Mouse (Mus musculus) heart, postnatal 0 days (tissue): ENCODE data around the gene Smad3. TPM values are rescaled to one million over a fixed set of nuclear protein-coding genes. Genes with fewer than 3 reads are reported as not detected.
A peak's percentile ranks its signal among the peaks of the same experiment; 100 is the strongest.

Experiments
- ATAC-seq: fragments of 200-750 bp; cut with Nextera tagmentation; 2 replicates; pipeline ENCODE4 v1.8.0; 2017; ENCODE audit warnings: low read depth, moderate number of reproducible peaks, moderate library complexity; ENCODE audit not compliant: insufficient read depth
- DNase-seq: peaks from one replicate; pipeline ENCODE4 v3.0.0-alpha.2; 2016; ENCODE audit warnings: low spot score
- H3K27ac ChIP-seq: fragments of 300-500 bp; sonication (generic); 2 replicates; pipeline ENCODE4 v1.5.1; 2014; ENCODE audit warnings: low read depth, mild to moderate bottlenecking
- H3K27me3 ChIP-seq: fragments of 300-500 bp; sonication (generic); 2 replicates; pipeline ENCODE4 v1.6.1; 2014; ENCODE audit warnings: low read length, mixed read lengths; ENCODE audit not compliant: control insufficient read depth, insufficient read depth
- H3K36me3 ChIP-seq: fragments of 300-500 bp; sonication (generic); replicated peaks from 2 replicates; pipeline ENCODE4 v1.6.1; 2014; ENCODE audit warnings: low read length, mixed read lengths; ENCODE audit not compliant: control insufficient read depth, insufficient read depth
- H3K4me1 ChIP-seq: fragments of 300-500 bp; sonication (generic); 2 replicates; pipeline ENCODE4 v1.6.1; 2014; ENCODE audit warnings: antibody characterized with exemption; ENCODE audit not compliant: control insufficient read depth, insufficient read depth
- H3K4me2 ChIP-seq: fragments of 300-500 bp; sonication (generic); 2 replicates; pipeline ENCODE4 v1.6.1; 2014; ENCODE audit warnings: low read depth, mild to moderate bottlenecking, low read length, moderate library complexity
- H3K4me3 ChIP-seq: fragments of 300-500 bp; sonication (generic); 2 replicates; pipeline ENCODE4 v1.5.1; 2014; ENCODE audit warnings: low read depth, low read length
- H3K9ac ChIP-seq: fragments of 300-500 bp; sonication (generic); replicated peaks from 2 replicates; pipeline ENCODE4 v1.6.1; 2014; ENCODE audit warnings: low read depth, low read length, mixed read lengths
- H3K9me3 ChIP-seq: fragments of 300-500 bp; sonication (generic); replicated peaks from 2 replicates; pipeline ENCODE4 v1.6.1; 2016; ENCODE audit warnings: low read length; ENCODE audit not compliant: control insufficient read depth
- CTCF ChIP-seq: IDR thresholded peaks from 2 replicates; pipeline ENCODE4 v1.5.1; 2016; ENCODE audit warnings: antibody characterized with exemption, control low read depth, low read depth
- EP300 ChIP-seq: IDR thresholded peaks from 2 replicates; pipeline ENCODE4 v1.6.1; 2016; ENCODE audit warnings: antibody characterized with exemption, low read depth
- WGBS: fragments of 180-500 bp; shearing (Covaris S2); extraction: QIAGEN DNeasy Blood & Tissue Kit; methylation state at CpG from one replicate; pipeline ENCODE4 v1.1.7; 2014; 5-methylcytosine and 5-hydroxymethylcytosine counted together
- polyA plus RNA-seq: library from polyadenylated mRNA; unstranded; fragments of >200 nt; fragmentation: Nextera tagmentation; extraction: Ambion mirVana; gene quantifications from 2 replicates; pipeline ENCODE4 v1.2.1, GENCODE M21; 2015
- total RNA-seq: library from RNA; depleted of rRNA; stranded (reverse); fragments of >200 nt; gene quantifications from 2 replicates; pipeline ENCODE4 v1.2.3, GENCODE M21; 2014; ENCODE audit warnings: low replicate concordance

The Smad3 gene
- total and polyA plus RNA-seq, 2 experiments from 2014 or later = 6.0 to 30.2 TPM

DNA sequence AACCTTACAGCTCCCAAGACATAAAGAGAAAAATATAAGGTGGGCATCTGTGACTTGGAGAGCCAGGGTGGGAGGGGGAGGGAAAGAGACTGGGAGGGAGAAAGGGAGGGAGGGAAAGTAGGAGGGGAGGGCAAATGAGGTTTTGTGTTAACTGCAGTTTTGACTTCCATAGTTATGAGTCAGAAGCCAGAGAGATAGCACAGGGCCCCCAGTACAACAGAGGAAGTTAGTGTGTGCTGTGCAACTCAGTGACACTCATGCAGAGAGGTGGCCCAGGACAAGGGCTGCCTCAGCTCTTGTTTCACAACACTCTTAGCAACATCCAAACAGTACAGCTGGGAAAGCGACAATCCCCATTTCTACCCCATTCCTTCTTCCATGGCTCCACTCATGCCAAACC is 79.7 kb downstream of the Smad3 start:
- TF ChIP-seq CTCF (no peak), EP300 (no peak)
- Histone ChIP-seq H3K36me3 (no peaks in the 10 kb centered on the region), H3K9me3 (no peaks in the 10 kb centered on the region), H3K4me1 (peaks cover 21% of the 10 kb centered on the region), H3K9ac (no peak overlapping the region), H3K27me3 (no peaks in the 10 kb centered on the region), H3K27ac (peak overlapping the region; percentile 56), H3K4me3 (no peak overlapping the region), H3K4me2 (no peak overlapping the region)
- WGBS = 88% methylated on average over 1 of the region's 1 CpGs
- DNase-seq (peak; percentile 47), ATAC-seq (peak; percentile 54; the same call in 1 of the 2 replicates)

- WGBS = 49% methylated on average over 3 of the region's 3 CpGs
- Histone ChIP-seq H3K9me3 (no peaks in the 10 kb centered on the region), H3K4me2 (no peak overlapping the region), H3K9ac (no peak overlapping the region), H3K36me3 (no peaks in the 10 kb centered on the region), H3K4me1 (peaks cover 25% of the 10 kb centered on the region), H3K27me3 (no peaks in the 10 kb centered on the region), H3K4me3 (no peak overlapping the region), H3K27ac (peak overlapping the region; percentile 56)
- DNase-seq (peak; percentile 64), ATAC-seq (peak; percentile 30; the same call in 1 of the 2 replicates)
- TF ChIP-seq CTCF = no peak
- TF ChIP-seq EP300 = no peak
Measured at GRCm38 (mm10) chr9:63677621-63678020, 80.2 kb downstream of the Smad3 start.

DNA sequence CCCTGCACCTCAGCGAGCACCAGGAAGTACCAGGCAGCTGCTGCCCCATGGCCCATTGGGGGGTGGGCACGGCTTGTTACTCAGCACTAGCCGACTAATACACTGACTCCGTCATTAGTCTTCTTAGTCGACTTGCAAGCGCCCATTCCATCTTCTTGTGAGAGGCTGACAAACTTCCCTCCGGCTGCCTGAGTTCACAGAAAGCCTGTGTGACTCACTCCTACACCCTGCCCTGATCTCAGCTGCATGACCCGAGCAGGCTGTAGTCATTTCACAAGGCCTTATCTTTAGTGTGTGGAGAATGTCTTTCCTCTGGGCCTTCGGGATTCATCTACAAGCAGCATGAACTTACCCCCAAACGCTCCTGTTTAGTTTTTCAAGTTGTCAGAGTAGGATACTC is 83.2 kb downstream of the Smad3 start:
- DNase-seq (peak; percentile 27), ATAC-seq (no peak)
- H3K9me3 ChIP-seq = no peaks in the 10 kb centered on the region
- H3K4me3 ChIP-seq = no peak overlapping the region
- WGBS = 56% methylated on average over 10 of the region's 10 CpGs
- H3K27me3 ChIP-seq = no peaks in the 10 kb centered on the region
- no peak overlapping the region for H3K9ac ChIP-seq
- TF ChIP-seq CTCF = no peak
- no peak for TF ChIP-seq EP300
- H3K27ac ChIP-seq = peak overlapping the region; percentile 34; the same call in 1 of the 2 replicates
- peaks cover 32% of the 10 kb centered on the region for H3K4me1 ChIP-seq
- H3K36me3 ChIP-seq = no peaks in the 10 kb centered on the region
- H3K4me2 ChIP-seq = no peak overlapping the region

- Histone ChIP-seq H3K4me3 (no peak overlapping the region), H3K9me3 (no peaks in the 10 kb centered on the region), H3K36me3 (no peaks in the 10 kb centered on the region), H3K9ac (no peak overlapping the region), H3K4me2 (no peak overlapping the region), H3K4me1 (peaks cover 38% of the 10 kb centered on the region), H3K27me3 (no peaks in the 10 kb centered on the region), H3K27ac (0 out of 2 replicates have a peak overlapping the region, but pooled peaks have one; percentile 41)
- ATAC-seq (no peak), DNase-seq (no peak)
- TF ChIP-seq CTCF = no peak
- TF ChIP-seq EP300 = no peak
- 58% methylated on average over 3 of the region's 3 CpGs for WGBS
Measured at GRCm38 (mm10) chr9:63673494-63673805, 84.3 kb downstream of the Smad3 start.

DNA sequence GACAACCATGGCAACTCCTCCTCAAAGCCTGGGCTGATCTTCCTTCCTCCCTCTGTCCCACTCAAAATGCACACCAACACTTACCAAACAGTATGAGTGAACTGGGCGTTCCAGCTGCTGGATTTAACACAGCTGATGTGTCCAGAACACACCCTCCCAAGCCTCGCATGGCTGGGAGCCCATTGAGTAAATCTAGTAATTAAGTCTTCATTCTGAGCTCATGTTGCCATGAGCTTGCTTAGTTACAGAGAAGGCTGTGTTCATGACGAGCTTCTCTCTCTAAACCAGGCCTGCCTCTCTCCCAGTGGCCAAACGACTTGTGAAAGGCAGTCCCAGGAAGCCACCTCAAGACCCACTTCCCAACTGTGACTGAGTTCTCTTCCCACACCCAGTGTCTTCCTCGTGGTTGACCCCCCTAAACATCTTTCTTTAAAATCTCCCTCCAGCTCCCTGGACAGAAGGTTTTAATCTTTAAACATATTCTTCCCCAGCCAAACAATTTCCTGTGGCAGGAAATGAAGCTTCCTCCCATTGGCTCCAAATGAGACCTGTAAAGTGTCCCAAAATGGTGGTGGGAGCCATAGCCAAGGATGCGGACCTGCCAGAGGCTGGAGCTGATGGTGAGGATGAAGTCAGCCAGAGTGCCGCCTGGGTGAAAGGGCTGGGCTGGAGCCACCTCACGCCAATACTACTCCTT is 84.8 kb downstream of the Smad3 start:
- 52% methylated on average over 8 of the region's 8 CpGs for WGBS
- H3K4me3 ChIP-seq = no peak overlapping the region
- no peaks in the 10 kb centered on the region for H3K9me3 ChIP-seq
- H3K27ac ChIP-seq = peak overlapping the region; percentile 41; the same call in 1 of the 2 replicates
- ATAC-seq (peak; percentile 25; the same call in 1 of the 2 replicates), DNase-seq (no peak)
- no peak overlapping the region for H3K9ac ChIP-seq
- H3K4me2 ChIP-seq = no peak overlapping the region
- no peaks in the 10 kb centered on the region for H3K27me3 ChIP-seq
- no peaks in the 10 kb centered on the region for H3K36me3 ChIP-seq
- TF ChIP-seq CTCF (no peak), EP300 (no peak)
- H3K4me1 ChIP-seq = peaks cover 38% of the 10 kb centered on the region

DNA sequence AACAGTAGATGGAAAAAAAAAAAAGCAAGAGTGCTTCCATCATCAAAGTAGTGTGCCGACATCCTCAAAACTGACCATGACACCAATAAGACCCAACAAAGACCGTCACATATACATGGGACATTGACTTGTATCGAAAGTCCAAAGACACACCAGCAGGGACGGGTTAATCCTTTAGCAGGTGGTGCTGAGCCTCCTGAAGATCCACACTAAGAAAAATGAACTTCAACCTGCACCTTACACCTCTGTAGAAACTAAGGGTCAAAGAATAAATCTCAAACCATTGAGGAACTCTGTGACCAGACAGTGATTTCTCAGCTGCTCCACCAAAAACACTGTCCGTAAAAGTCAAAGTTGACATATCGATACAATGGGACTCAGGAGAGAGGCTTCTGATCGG is 88.0 kb downstream of the Smad3 start:
- DNase-seq (no peak), ATAC-seq (no peak)
- H3K4me3 ChIP-seq = no peak overlapping the region
- H3K4me2 ChIP-seq = no peak overlapping the region
- H3K27ac ChIP-seq = no peak overlapping the region
- H3K9me3 ChIP-seq = no peaks in the 10 kb centered on the region
- peaks cover 61% of the 10 kb centered on the region for H3K4me1 ChIP-seq
- H3K36me3 ChIP-seq = no peaks in the 10 kb centered on the region
- no peaks in the 10 kb centered on the region for H3K27me3 ChIP-seq
- no peak overlapping the region for H3K9ac ChIP-seq
- TF ChIP-seq EP300 (no peak), CTCF (no peak)
- WGBS = 94% methylated on average over 7 of the region's 7 CpGs
